Mouse (Mus musculus) G1E (cell line): ENCODE measurements around the gene Epas1.

Experiments
- CTCF ChIP-seq: IDR thresholded peaks from 2 replicates; pipeline ENCODE4 v1.5.1; 2012; ENCODE audit warnings: low read depth, low read length, inconsistent platforms, mixed read lengths
- GATA1 ChIP-seq: IDR thresholded peaks from 2 replicates; pipeline ENCODE4 v1.6.1; 2012; ENCODE audit warnings: borderline replicate concordance, low read length, inconsistent platforms, mixed read lengths
- TAL1 ChIP-seq: conservative IDR thresholded peaks from 2 replicates; pipeline ENCODE4 v1.6.1; 2012; ENCODE audit warnings: low read depth, low read length, inconsistent platforms, mixed read lengths

DNA sequence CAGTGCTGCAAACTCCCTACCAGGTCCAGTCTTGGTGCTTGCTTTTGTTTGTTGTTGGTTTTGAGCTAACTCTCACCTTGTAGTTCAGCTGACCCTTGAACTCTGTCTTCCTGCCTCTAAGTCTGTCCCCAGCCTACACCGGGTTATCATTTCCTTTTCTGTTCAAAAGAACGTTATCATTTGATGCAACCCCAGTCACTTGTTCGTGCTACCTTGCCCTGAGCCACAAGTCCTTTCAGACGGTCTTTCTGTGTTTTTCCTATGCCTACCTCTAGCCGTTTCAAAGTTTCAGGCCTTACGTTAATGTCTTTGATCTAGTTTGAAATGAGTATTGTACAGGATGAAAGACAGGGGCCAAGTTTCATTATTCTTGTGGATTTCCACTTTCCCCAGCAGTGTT is 119.1 kb downstream of the Epas1 start:
- TF ChIP-seq CTCF (no peak), TAL1 (no peak), GATA1 (no peak)
